Mouse (Mus musculus) left cerebral cortex, adult 11 months (tissue): ENCODE results near the gene Tmem217.
"Not testable (repeated sequence)": the region's sequence is repeated elsewhere in the genome, so short reads cannot be mapped to it uniquely, and the experiment has no call there.

Source experiments
- DNase-seq: peaks from one replicate; pipeline ENCODE4 v3.0.0; 2022; ENCODE audit warnings: low spot score

The Tmem217 gene

GRCm38 (mm10) chr17:29502005-29502668 lies 50.0 kb downstream of the Tmem217 start:
- DNase-seq = no peak

GRCm38 (mm10) chr17:29500802-29501469 lies 51.2 kb downstream of the Tmem217 start:
- DNase-seq = no peak

GRCm38 (mm10) chr17:29500243-29500740 lies 51.9 kb downstream of the Tmem217 start:
- DNase-seq = no peak

GRCm38 (mm10) chr17:29499511-29499910 lies 52.7 kb downstream of the Tmem217 start:
- DNase-seq = no peak

GRCm38 (mm10) chr17:29498952-29499351 lies 53.2 kb downstream of the Tmem217 start:
- not testable (repeated sequence) for DNase-seq

- DNase-seq = no peak
Observed at GRCm38 (mm10) chr17:29498028-29498427, 54.2 kb downstream of the Tmem217 start.

GRCm38 (mm10) chr17:29497481-29497880 lies 54.7 kb downstream of the Tmem217 start:
- not testable (repeated sequence) for DNase-seq

GRCm38 (mm10) chr17:29497071-29497354 lies 55.2 kb downstream of the Tmem217 start:
- DNase-seq = no peak

- no peak for DNase-seq
Observed at GRCm38 (mm10) chr17:29496211-29497070, 55.7 kb downstream of the Tmem217 start.

GRCm38 (mm10) chr17:29494732-29495076 lies 57.5 kb downstream of the Tmem217 start:
- no peak for DNase-seq

GRCm38 (mm10) chr17:29494062-29494731 lies 58.0 kb downstream of the Tmem217 start:
- DNase-seq = no peak

GRCm38 (mm10) chr17:29493461-29493980 lies 58.7 kb downstream of the Tmem217 start:
- no peak for DNase-seq

- no peak for DNase-seq
Observed at GRCm38 (mm10) chr17:29492269-29493191, 59.7 kb downstream of the Tmem217 start.

- DNase-seq = no peak
Observed at GRCm38 (mm10) chr17:29491591-29492268, 60.5 kb downstream of the Tmem217 start.

GRCm38 (mm10) chr17:29490713-29491581 lies 61.2 kb downstream of the Tmem217 start, which contains the start of gene Pim1:
Gene Pim1 (plus strand): TSS chr17:29490753.
- DNase-seq = no peak

- DNase-seq = peak; percentile 91
Observed at GRCm38 (mm10) chr17:29489971-29490712, 62.0 kb downstream of the Tmem217 start.

- DNase-seq = no peak
Observed at GRCm38 (mm10) chr17:29488978-29489970, 62.9 kb downstream of the Tmem217 start.
